Comparison of ENCODE assay signal across 10 mouse cellular contexts in genomic region chr17:53480433-53480832, GRCm38 (mm10). TPM values are rescaled to one million over a fixed set of nuclear protein-coding genes. Genes with fewer than 3 reads are reported as not detected.
DNase-seq lines count a peak whose midpoint lies in the region; ATAC-seq and TF ChIP-seq lines count a peak whose summit lies in the region.
"Had no signal": no experiment of that assay in that cellular context is flagged by ENCODE, and none has a peak within 500 bp of the region (broad histone marks: within the 10 kb centered on the region; RNA-seq: fewer than 3 reads in every experiment).

No protein-coding gene starts in this region.

- H3K27me3 ChIP-seq in kidney, adult 2 months (replicated peaks; ENCODE audit: control insufficient read depth, insufficient read depth, low read length), result no peaks in the 10 kb centered on the region
- H3K27me3 ChIP-seq in hindbrain, embryonic 14.5 days (ENCODE audit: control insufficient read depth, insufficient read depth, low read length), result no peaks in the 10 kb centered on the region
- H3K27me3 ChIP-seq in midbrain, embryonic 14.5 days (ENCODE audit: control insufficient read depth, insufficient read depth, low read length), result no peaks in the 10 kb centered on the region

- H3K27ac ChIP-seq in kidney, adult 2 months (ENCODE audit: insufficient read depth, low read depth, low read length), result no peak overlapping the region
- H3K27ac ChIP-seq in bone marrow macrophage, adult 2 months (ENCODE audit: insufficient read depth, low read depth, low read length), result no peak overlapping the region
- H3K27ac ChIP-seq in hindbrain, embryonic 14.5 days, result no peak overlapping the region
- no peak overlapping the region for H3K27ac ChIP-seq in midbrain, embryonic 14.5 days (replicated peaks; ENCODE audit: low read depth, low read length)

- TF ChIP-seq CTCF in kidney, adult 2 months (conservative IDR thresholded peaks at IDR 0.05; ENCODE audit: insufficient read depth, insufficient read length, low read depth, low read length), result no peak
- no peak for TF ChIP-seq CTCF in bone marrow macrophage, adult 2 months (IDR thresholded peaks at IDR 0.05; ENCODE audit: low read depth, low read length)

- peaks cover 5% of the 10 kb centered on the region; the same call in 1 of the 2 replicates for H3K36me3 ChIP-seq in kidney, adult 2 months (ENCODE audit: control insufficient read depth, insufficient read depth, low read length)
- peaks cover 17% of the 10 kb centered on the region for H3K36me3 ChIP-seq in hindbrain, embryonic 14.5 days (replicated peaks; ENCODE audit: control insufficient read depth, insufficient read depth)
- peaks cover 8% of the 10 kb centered on the region; the same call in 1 of the 2 replicates for H3K36me3 ChIP-seq in midbrain, embryonic 14.5 days (ENCODE audit: control insufficient read depth, insufficient read depth, low read length)

- H3K4me2 ChIP-seq in hindbrain, embryonic 14.5 days (replicated peaks), result peak overlapping the region; percentile 85
- H3K4me2 ChIP-seq in midbrain, embryonic 14.5 days (ENCODE audit: low read length), result peak overlapping the region; percentile 90

- no peak for ATAC-seq in hindbrain, embryonic 14.5 days (ENCODE audit: low FRiP score)
- no peak for ATAC-seq in midbrain, embryonic 14.5 days (ENCODE audit: low FRiP score, low TSS enrichment)

- 24% methylated on average over 7 of the region's 7 CpGs for WGBS in kidney, adult 2 months
- 55% methylated on average over 7 of the region's 7 CpGs for WGBS in hindbrain, embryonic 14.5 days
- WGBS in midbrain, embryonic 14.5 days, result 54% methylated on average over 7 of the region's 7 CpGs

- TF ChIP-seq POLR2A in kidney, adult 2 months (IDR thresholded peaks at IDR 0.05; ENCODE audit: low read depth, low read length), result no peak
- no peak for TF ChIP-seq POLR2A in bone marrow macrophage, adult 2 months (IDR thresholded peaks at IDR 0.05; ENCODE audit: borderline replicate concordance, low read depth, low read length)

- no peak for DNase-seq in kidney, adult 2 months
- no peak for DNase-seq in kidney, adult 18-20 months
- DNase-seq in hindbrain, embryonic 14.5 days (ENCODE audit: low spot score), result no peak
- no peak for DNase-seq in midbrain, embryonic 14.5 days
- no peak for DNase-seq in layer of hippocampus, postnatal 36 days
- DNase-seq in retina, postnatal 1 day, result no peak
- no peak for DNase-seq in right cerebral cortex, postnatal 14 days

- peak overlapping the region; percentile 86 for H3K4me3 ChIP-seq in kidney, adult 2 months (ENCODE audit: insufficient read depth, low read depth, low read length)
- peak overlapping the region; percentile 76 for H3K4me3 ChIP-seq in bone marrow macrophage, adult 2 months (ENCODE audit: insufficient read depth, low read length)
- peak overlapping the region; percentile 98 for H3K4me3 ChIP-seq in hindbrain, embryonic 14.5 days (replicated peaks; ENCODE audit: low read length)
- peak overlapping the region; percentile 96 for H3K4me3 ChIP-seq in midbrain, embryonic 14.5 days (replicated peaks; ENCODE audit: low read depth, low read length)

- no peaks in the 10 kb centered on the region for H3K9me3 ChIP-seq in hindbrain, embryonic 14.5 days (ENCODE audit: control insufficient read depth, low read length)
- H3K9me3 ChIP-seq in midbrain, embryonic 14.5 days (ENCODE audit: control insufficient read depth, low read length), result no peaks in the 10 kb centered on the region

- H3K4me1 ChIP-seq in kidney, adult 2 months (ENCODE audit: control insufficient read depth, insufficient read depth, low read length), result peaks cover 11% of the 10 kb centered on the region; the same call in 1 of the 2 replicates
- peaks cover 22% of the 10 kb centered on the region for H3K4me1 ChIP-seq in bone marrow macrophage, adult 2 months (ENCODE audit: control insufficient read depth, insufficient read depth, low read length)
- peaks cover 27% of the 10 kb centered on the region for H3K4me1 ChIP-seq in hindbrain, embryonic 14.5 days (replicated peaks; ENCODE audit: control insufficient read depth, insufficient read depth, low read length)
- peaks cover 17% of the 10 kb centered on the region for H3K4me1 ChIP-seq in midbrain, embryonic 14.5 days (ENCODE audit: control insufficient read depth, insufficient read depth, low read length)

- peak overlapping the region; percentile 84 for H3K9ac ChIP-seq in hindbrain, embryonic 14.5 days
- peak overlapping the region; percentile 95 for H3K9ac ChIP-seq in midbrain, embryonic 14.5 days (replicated peaks; ENCODE audit: low read length)

RNA-seq across cellular contexts. Expression of gene Rab5a, which starts 1.4 kb away (rescaled TPM):
- polyA plus RNA-seq in kidney, adult 2 months (2012; rRNA removed), result 10.2 and 14.2 TPM in 2 replicates
- polyA plus RNA-seq in bone marrow macrophage, adult 2 months (2012; ENCODE audit: insufficient read depth, insufficient read length, missing spikeins), result 68.4 and 70.5 TPM in 2 replicates
- 122 and 134 TPM in 2 replicates for polyA plus RNA-seq in hindbrain, embryonic 14.5 days (2014; fragmentation: Nextera tagmentation; extraction: Ambion mirVana)
- 105 and 110 TPM in 2 replicates for polyA plus RNA-seq in midbrain, embryonic 14.5 days (2014; fragmentation: Nextera tagmentation; extraction: Ambion mirVana)
- total RNA-seq in layer of hippocampus, postnatal 36 days (2021), result 100 to 1,000 TPM; 123 to 127 TPM

RNA-seq across cellular contexts. Expression of gene Efhb, which starts 17.3 kb away (rescaled TPM):
- 0.03 TPM in 2 replicates for polyA plus RNA-seq in kidney, adult 2 months (2012; rRNA removed)
- not detected in 2 replicates for polyA plus RNA-seq in bone marrow macrophage, adult 2 months (2012; ENCODE audit: insufficient read depth, insufficient read length, missing spikeins)
- 0.83 and 1.4 TPM in 2 replicates for polyA plus RNA-seq in hindbrain, embryonic 14.5 days (2014; fragmentation: Nextera tagmentation; extraction: Ambion mirVana)
- polyA plus RNA-seq in midbrain, embryonic 14.5 days (2014; fragmentation: Nextera tagmentation; extraction: Ambion mirVana), result 0.94 and 0.97 TPM in 2 replicates
- total RNA-seq in layer of hippocampus, postnatal 36 days (2021), result under 1 TPM in 1 of 2 experiments, not detected in 1; 0.40 TPM

RNA-seq across cellular contexts. Expression of gene Pp2d1, which starts 58.8 kb away (rescaled TPM):
- not detected in 2 replicates for polyA plus RNA-seq in kidney, adult 2 months (2012; rRNA removed)
- polyA plus RNA-seq in bone marrow macrophage, adult 2 months (2012; ENCODE audit: insufficient read depth, insufficient read length, missing spikeins), result not detected in 2 replicates
- polyA plus RNA-seq in hindbrain, embryonic 14.5 days (2014; fragmentation: Nextera tagmentation; extraction: Ambion mirVana), result 0.48 and 0.60 TPM in 2 replicates
- polyA plus RNA-seq in midbrain, embryonic 14.5 days (2014; fragmentation: Nextera tagmentation; extraction: Ambion mirVana), result 0.49 and 0.66 TPM in 2 replicates
- not detected for total RNA-seq in layer of hippocampus, postnatal 36 days (2021)
- total RNA-seq: heart, adult 18-20 months had no signal
- polyA plus RNA-seq: spleen, adult 2 months had no signal
